Mouse (Mus musculus) spleen, postnatal 0 days (tissue): ENCODE results near the gene Lrrc72. TPM values are rescaled to one million over a fixed set of nuclear protein-coding genes. Genes with fewer than 3 reads are reported as not detected.

Experiments
- polyA plus RNA-seq: library from polyadenylated mRNA; unstranded; fragments of >200 nt; fragmentation: Nextera tagmentation; extraction: Ambion mirVana; gene quantifications from 2 replicates; pipeline ENCODE4 v1.2.1, GENCODE M21; 2015

Lrrc72 gene
- not detected in 2 replicates for polyA plus RNA-seq

DNA sequence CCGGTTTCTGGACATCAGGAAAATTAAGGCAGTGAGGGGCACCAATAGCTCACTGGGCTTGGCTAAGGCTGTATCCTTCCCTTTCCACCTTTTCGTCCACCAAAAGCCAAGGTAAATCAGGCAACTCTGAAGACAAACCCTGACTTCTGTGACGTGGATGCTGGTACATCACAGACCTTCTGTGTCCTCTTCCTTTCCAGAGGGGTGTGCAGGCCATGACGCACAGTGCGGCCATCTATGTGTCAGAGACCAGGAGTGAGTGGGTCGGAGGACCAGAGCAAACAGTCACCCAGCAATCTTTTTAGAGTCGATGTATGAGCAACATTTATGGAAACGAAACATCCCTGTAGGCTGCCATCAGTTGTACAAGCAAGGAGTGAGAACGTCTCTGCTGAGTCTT is at the start of gene Lrrc72:
Gene Lrrc72, minus strand, starts transcription at position 101 of the 400 bp plus-strand sequence.

Other genes starting within 250 kb of the Lrrc72 start
- gene Tspan13, start 210.9 kb downstream of the Lrrc72 start, polyA plus RNA-seq: 70.3 and 78.1 TPM in 2 replicates
- gene Ankmy2, start 96.3 kb downstream of the Lrrc72 start, polyA plus RNA-seq: 13.9 and 16.1 TPM in 2 replicates
- gene Bzw2, start 95.3 kb downstream of the Lrrc72 start, polyA plus RNA-seq: 75.7 and 82.1 TPM in 2 replicates
- 0.72 and 0.73 TPM in 2 replicates for gene Sostdc1, start 60.7 kb upstream of the Lrrc72 start, polyA plus RNA-seq
- gene Ispd, start 128.1 kb upstream of the Lrrc72 start, polyA plus RNA-seq: 3.5 and 3.7 TPM in 2 replicates
- 1.9 and 2.0 TPM in 2 replicates for gene D630036H23Rik, start 128.8 kb upstream of the Lrrc72 start, polyA plus RNA-seq